Mouse (Mus musculus) gastrocnemius, adult 18-20 months (tissue): ENCODE results near the gene Coq4. TPM values are rescaled to one million over a fixed set of nuclear protein-coding genes. Genes with fewer than 3 reads are reported as not detected.

Experiments
- DNase-seq: peaks from one replicate; pipeline ENCODE4 v3.0.0; 2021; ENCODE audit warnings: low spot score
- total RNA-seq, 2 experiments: library from RNA; stranded (reverse); gene quantifications; 2 replicates each; pipeline ENCODE4 v1.2.3; 2021

The Coq4 gene
- total RNA-seq, 2 experiments from 2014 or later = 8.6 to 9.0 TPM

DNA sequence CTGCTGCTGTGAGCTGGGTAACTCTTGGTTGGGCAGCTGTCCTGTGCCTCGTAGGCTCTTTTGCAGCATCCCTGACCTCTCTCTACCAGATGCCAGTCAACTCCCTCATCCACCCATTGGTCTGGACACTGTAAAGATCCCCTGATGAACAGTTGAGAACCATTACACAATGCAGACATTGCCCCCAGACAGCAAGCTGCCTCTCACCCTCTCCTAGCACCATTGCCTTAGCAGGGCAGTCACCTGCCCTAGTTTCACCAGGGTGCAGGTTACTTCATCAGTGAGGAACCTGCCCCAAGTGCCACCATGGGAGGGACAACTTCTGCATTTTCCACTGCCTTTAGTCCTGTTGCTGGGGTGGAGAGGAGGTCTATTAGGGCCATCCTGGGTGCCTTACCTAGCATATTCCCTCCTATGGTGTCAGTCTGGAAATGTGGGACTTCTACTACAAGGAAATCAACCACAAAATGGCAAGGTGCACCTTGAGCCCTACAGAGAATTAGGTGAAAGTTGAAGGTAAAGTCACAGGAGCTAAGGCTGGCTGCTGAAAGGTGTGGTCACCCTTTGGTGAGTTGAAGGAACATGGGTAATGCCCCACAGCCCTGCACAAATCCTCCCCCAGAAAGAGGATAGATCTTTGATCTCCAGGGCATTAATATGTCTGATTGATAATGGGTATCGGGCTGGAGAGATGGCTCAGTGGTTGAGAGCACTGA is 5.6 kb downstream of the Coq4 start:
- no peak for DNase-seq

DNA sequence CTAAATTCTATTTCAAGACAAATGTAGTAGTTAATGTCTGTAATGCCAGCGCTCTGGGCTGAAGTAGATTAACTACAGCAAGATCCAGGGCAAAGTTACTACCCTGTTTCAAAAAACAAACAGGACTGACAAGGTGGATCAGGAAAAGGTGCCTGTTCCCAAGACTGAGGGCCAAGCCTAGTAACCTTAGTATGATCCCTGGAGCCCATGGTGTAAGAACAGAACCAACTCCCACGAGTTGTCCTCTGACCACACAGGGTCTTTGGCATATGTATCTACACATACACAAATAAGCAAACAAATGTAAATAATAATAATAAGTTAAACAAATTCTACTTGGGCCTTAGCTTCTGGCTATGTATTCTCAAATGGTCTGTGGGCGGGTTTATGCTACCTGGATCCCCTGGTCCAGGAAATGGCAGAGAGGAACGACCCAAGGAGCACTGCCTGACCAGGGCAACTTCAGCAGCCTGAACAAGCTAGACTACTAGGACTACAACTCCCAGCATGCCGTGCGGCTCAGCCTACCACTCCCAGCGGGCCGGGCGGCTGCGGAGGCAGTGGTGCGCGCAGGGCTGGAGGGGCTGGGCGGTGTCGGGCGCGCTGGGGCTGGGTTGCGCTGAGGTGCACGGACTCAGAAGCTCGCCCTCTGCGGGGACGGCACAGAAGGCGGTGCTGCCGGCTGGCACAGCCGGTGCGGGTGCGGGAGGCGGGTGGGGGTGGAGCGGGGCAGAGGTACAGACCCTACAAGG is 15.0 kb downstream of the Coq4 start, which contains the start of gene Slc27a4:
Slc27a4 (plus strand) TSS at position 560 of the 752 bp plus-strand sequence.
- peak; percentile 97 for DNase-seq

DNA sequence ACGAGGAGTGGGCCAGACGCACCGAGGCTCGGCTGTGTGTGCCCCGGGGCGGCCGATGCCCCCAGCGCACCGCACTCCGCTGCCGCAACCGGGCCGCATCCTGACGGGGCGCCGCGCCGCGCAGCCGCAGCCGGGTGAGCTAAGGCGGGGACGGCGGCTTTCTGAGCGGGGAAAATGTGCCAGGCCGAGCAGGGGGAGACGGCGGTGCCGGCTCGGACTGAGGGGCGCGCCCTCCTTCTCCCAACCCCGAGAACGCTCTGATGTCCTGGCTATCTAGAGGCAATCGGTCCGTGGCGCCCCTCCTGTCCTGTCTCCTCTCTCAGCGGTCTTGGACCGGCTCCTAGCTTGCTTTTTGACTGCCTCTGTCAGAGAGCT is 15.5 kb downstream of the Coq4 start:
- no peak for DNase-seq

DNA sequence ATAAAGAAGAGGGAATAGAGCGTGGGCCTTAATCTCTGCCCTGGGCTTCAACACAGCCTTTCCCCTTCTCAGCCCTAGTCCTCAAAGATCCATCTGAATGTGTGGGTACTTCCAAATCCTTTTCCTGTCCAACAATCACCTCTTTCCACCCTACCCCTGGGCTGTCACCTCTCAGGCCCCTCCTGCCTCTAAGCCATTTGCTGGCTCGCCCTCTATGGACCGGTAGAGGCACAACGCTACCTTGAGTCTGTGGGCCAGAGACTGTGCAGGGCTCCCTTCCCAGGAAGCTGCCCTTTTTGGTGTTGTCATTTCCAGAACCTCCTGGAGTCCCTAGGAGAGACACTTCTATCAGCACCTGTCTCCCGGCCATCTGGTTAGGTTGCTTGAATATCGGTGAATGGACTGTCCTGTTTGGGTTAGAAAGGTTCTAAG is 16.1 kb downstream of the Coq4 start:
- DNase-seq = no peak

DNA sequence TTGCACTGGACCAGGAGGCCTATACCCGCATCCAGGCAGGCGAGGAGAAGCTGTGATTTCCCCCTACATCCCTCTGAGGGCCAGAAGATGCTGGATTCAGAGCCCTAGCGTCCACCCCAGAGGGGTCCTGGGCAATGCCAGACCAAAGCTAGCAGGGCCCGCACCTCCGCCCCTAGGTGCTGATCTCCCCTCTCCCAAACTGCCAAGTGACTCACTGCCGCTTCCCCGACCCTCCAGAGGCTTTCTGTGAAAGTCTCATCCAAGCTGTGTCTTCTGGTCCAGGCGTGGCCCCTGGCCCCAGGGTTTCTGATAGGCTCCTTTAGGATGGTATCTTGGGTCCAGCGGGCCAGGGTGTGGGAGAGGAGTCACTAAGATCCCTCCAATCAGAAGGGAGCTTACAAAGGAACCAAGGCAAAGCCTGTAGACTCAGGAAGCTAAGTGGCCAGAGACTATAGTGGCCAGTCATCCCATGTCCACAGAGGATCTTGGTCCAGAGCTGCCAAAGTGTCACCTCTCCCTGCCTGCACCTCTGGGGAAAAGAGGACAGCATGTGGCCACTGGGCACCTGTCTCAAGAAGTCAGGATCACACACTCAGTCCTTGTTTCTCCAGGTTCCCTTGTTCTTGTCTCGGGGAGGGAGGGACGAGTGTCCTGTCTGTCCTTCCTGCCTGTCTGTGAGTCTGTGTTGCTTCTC is 28.5 kb downstream of the Coq4 start:
- DNase-seq = no peak

DNA sequence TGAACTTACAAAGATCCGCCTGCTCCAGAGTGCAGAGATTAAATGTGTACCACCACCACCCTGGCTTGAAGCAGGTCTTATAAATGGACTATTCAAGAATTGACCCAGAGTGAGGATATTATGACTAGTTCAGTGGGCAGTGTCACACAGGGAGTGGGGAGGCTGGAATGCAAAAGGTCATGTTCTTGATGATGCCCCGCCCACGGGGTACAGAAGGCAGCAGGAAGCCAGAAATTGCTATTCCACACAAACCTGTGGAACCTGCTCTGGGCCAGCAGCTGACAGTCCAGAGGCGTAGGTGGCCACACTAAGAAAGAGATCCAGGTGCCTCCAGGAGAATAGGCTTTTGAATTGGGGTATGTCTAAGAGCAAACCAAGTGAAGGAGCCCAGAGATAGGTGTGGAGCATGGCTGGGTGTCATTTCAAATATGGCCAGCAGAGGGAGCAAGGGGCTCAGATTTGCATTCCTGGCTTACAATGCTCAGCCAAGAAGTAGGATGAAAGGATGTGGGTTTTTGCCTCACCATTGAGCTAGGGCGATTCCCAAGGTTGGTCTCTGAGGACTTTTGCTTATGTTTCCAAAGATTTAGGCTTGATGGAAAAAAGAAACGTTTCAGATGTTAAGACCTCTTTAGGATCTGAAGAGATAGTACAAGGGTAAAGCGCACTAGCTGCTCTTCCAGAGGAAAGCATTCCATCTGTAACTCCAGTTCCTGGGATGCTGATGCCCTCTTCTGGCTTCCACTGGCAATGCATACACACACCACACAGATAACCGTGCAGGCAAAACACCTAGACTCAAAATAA is 30.3 kb downstream of the Coq4 start:
- DNase-seq = peak; percentile 81

DNA sequence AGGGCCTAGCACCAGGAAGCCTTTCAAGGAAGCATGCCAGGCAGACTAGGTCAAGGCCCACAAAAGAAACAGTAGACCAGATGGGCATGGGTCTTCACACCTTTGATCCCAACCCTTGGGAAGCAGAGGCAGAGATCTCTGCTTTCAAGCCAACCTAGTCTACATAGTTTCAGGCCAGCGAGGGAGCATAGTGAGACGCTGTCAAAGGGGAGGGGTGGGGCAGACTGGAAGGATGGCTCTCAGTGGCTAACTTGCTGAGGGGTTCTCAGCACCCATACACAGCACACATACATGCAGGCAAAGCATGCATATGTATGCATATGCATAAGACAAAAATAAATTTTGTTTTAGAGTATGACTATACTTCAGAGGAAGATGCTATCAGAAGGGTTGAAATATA is 32.1 kb downstream of the Coq4 start:
- no peak for DNase-seq

DNA sequence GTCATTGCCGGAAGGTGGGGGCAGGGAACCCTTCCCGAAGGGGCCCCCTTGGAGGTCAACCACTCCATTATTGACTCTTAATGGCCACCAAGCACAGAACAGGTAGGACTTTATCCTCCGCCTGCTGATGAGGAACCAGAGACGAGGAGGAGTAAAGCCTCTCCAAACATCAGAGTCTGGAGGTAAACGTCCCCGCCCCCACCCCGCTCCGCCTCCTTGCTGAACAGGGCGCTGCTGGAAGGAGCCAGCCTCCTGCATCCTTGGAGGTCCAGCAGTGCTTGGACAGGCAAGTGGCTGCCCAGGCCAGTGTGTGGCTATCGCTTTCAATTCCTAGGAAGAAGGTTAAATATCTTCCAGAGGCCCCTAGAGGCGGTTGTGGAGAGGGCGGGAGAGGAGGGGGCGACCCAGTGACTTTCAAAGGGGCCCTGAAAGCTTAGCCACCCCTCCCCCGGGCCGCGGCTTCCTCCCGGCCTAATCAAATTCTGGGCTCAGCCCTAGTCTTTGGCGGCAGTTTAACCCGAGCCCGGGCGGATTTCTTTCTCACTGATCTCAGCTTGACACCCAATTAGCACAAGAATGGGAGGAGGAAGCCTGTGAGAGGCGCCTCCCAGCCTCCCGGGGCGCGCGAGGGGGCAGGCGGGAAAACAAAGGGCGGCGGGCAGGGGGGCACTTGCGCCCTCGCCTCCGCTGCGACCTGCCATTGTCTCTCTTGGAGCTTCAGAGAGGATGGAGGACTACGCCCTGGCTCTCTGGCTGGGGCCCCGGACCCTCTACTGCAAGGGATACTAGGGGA is 32.9 kb downstream of the Coq4 start, which contains the start of gene Urm1:
Urm1 (plus strand) TSS at position 51 of the 793 bp plus-strand sequence.
- peak; percentile 33 for DNase-seq

DNA sequence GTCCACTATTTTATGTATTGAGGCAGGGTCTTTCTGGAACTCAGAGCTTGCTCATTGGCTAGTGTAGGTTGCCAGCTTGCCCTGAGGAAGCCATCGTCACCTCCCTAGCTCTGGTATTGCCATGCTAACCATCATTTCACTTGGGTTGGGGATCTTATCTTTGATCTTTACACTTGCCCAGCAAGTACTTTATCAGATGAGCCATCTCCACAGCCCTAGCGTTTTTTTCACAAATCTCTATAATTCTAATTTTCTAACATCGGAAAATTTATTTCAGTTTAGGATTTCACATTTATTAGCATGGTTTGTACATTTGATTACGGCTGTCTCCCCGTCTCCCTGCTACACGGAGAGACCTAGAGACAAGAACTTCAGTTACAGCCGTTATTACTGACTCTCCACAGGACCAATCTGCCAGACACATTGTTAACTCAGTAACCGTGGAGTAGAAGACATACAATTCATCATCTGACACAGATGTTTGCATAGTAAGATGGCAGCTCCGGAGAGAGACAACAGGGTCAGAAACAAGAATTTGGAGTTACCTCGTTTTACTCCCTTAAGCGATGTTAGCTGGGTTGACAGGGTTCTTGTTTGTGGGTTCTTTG is 39.1 kb downstream of the Coq4 start:
- no peak for DNase-seq

DNA sequence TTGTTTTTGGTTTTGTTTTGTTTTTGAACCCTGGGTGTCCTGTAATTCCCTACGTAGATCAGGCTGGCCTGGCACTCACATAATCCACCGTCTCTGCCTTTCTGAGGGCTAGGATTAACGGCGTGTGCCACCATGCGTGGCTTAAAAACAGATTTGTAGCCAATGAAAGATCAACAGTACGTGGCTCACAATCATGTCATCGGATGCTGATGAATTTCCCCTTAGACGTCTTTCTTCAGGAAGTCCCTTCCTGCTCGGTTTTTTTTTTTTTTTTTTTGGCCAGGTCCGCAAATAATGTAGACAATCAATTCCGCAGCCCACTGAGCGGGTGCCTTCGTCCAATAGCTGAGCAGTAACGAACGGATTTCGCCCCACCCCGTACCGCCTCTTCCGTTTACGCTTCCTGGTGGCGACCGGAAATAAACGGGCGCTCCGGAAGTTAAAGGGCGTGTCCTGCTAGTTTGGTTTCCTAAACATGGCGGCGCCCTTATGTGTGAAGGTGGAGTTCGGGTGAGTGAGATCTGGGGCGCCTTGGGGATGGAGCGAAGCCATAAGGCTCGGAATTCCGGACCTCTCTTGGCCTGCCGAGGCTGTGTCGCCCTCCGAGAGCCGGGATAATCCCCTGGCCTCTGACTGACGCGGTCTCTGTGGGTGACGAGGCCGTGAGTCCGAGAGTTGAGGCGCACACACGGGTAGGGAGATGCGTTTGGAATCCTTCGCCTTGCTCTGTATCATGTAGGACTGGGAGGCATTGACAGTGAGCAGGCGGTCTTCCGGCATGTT is 39.8 kb downstream of the Coq4 start:
- DNase-seq = peak; percentile 96

DNA sequence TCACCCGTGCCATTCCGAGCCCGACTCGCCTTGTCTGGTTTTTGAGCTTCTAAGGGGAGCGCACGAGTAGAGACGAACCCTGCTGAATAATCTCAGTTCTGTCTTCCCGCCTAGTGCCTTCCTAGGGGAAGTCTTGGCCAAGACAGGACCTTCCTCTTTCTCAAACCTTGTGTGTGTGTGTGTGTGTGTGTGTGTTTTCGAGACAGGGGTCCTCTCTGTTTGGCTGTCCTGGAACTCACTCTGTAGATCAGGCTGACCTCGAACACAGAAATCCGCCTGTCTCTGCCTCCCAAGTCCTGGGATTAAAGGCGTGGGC is 40.4 kb downstream of the Coq4 start:
- DNase-seq = no peak

DNA sequence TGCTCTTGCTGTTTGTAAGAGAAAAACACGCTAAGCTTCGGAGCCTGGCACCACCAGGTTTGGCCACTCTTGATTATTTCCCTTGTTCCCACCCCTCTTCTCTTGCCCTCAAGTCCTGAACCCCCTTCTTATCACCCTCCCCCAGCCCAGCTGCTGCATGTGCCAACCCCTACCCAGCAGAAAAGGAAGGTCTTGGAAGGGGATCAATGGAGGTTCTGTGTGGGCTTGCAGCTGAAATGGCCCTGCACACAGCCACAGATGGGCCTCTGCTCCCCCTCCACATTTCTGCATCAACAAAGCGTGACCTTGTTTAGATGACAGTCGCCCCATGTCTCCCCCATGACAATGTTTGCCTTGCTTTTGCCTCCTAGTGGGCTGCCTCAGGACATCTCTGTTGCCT is 43.8 kb downstream of the Coq4 start:
- no peak for DNase-seq

DNA sequence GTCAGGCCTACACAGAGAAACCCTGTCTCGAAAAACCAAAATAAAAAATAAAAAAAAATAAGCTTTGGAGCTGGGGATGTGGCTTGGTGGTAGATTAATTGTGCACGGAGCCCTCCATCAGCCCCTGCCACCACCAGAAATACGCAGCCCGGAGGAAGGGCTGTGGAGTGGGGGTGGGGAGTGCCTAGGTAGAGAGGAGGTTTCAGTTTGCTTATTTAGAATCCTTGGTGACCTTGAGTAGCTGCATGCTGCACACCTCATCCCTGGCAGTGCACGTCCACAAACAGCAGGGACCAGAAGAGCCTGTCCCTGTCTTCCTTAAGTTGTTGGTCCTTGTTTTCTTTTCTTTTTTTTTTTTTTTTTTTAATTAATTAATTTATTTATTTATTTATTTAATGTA is 46.5 kb downstream of the Coq4 start:
- DNase-seq = no peak

DNA sequence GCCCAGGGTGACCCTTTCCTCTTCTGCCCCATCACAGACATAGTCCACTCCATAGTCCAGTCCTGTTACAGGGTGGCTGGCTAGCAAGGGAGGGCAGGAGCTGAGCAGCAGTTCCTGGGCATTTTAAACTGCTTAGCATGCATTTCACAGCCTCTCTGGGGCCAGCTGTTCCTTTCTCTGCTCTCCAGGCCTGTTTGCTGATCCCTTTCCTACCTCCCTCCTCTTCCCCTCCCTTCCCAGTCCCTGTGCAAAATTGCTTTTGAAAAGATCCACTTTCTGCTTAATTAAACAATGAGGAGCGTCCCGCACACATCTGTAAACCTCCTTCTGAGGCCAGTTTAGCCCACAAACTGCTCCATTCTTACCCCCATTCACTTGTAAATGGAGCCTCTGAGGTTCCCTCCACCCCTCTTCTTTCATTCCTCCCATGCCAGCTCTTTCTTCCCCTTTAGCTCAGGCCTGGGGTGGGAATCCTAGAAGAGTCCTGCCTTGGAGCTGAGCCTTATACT is 48.2 kb downstream of the Coq4 start:
- DNase-seq = no peak

DNA sequence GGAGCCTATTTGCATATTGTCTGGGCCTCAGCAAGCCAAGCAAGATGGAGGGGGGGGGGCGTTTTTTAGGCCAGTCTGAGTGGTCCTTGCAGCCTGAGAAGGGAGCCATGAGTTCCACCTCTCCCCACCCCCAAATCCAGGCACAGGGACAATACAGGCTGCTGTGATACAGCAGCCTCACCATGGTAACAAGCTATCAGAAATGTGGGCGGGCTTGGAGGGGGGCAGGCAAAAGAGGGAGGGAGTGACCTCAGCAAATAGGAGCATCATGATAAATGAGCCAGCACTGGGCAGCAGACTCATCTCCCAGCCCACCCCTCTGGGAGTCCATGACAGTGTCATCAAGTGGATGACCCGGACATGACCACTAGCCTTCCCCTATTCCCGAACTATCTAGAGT is 52.2 kb downstream of the Coq4 start:
- DNase-seq = no peak

DNA sequence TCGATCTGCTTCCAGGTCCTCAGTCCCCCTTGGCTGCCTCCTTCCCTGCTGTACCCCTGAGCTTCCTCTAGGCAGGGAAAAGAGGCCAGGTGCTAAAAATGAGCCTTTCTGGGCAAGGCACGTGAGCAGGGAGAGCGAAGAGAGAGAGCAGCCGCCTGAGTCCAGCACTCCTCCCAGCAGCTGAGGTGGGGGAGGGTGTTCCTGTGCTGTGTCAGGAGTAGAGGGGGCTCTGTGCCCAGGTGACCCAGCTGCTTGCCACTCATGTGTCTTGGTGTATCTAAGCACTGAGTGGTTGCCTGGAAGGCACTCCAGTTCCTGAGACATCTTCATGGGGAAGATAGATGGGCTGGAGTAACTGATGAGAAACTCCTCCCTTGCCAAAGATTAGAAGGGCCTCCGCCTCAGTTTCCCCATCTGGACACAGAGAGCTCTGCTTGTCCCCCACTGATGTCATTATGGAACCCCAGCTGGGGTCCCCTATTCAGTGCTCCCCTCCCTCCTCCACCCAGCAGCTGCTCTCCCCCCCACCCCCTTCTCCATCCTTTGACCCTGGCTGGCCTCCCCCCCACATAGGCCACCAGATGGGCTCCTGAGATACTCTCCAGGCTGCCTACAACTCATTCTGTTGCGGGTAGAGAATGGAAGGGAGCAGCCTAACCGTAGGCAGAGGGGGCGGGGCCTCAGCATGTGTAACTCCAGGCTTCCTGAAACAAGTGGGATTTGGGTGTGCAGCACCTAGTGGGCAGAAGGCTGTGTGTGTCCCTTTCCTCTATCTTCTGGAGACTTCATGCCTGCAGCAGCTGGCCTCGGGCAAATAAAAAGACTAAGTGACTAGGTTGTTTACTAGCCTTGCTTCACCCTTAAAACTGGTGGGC is 56.2 kb downstream of the Coq4 start:
- no peak for DNase-seq

DNA sequence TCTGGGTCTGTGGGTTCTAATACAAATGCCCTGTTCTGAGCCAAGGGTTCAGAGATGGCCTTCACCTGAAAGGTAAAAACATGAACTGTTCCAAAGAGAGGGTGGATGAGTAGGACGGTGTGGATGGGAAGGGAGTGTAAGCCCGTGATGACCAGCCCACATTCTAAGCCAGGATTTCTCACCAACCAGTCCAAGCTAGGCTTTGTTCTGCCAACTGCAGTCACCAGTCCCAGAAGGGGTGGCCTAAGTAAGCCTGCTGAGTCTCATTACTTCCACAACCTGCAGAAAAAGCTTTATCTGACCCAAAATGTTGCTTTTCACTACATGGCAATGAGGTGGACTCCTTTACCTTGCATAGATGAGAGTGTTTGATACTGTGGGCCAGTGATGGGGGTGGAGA is 56.8 kb downstream of the Coq4 start:
- no peak for DNase-seq

DNA sequence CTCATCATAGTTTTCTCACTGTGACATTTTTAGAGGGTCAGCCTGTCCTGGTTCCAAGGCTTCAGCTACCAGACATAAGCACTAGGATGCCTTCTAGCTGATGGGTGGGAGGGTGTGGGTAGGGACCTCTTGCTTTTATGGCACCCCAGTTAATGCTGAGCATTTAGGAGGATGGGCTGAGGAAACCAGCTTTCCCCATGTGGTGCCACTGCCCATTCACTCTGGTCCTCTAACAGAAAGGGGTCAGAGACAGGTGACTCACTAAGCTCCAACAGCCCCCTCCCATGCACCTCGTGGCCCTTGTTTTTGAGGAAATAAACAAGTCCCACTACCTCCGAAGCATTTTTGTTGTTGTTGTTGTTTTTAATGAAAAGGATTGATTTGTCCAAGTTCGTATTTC is 57.4 kb downstream of the Coq4 start:
- no peak for DNase-seq
